Mouse (Mus musculus) heart, embryonic 16.5 days (tissue): ENCODE data around the gene Gskip. TPM values are rescaled to one million over a fixed set of nuclear protein-coding genes. Genes with fewer than 3 reads are reported as not detected.

ENCODE experiments used
- ATAC-seq: fragments of 200-750 bp; cut with Nextera tagmentation; replicated peaks from 2 replicates; pipeline ENCODE4 v1.8.0; 2017; ENCODE audit warnings: moderate number of reproducible peaks; ENCODE audit not compliant: insufficient read depth, low FRiP score; ENCODE audit errors: extremely low read depth
- H3K27ac ChIP-seq: fragments of 300-500 bp; sonication (generic); 2 replicates; pipeline ENCODE4 v1.5.1; 2014; ENCODE audit warnings: mild to moderate bottlenecking, low read length, control low read depth, moderate library complexity
- H3K27me3 ChIP-seq: fragments of 300-500 bp; sonication (generic); 2 replicates; pipeline ENCODE4 v1.6.1; 2014; ENCODE audit warnings: low read length, mixed read lengths; ENCODE audit not compliant: control insufficient read depth, insufficient read depth
- H3K36me3 ChIP-seq: fragments of 300-500 bp; sonication (generic); 2 replicates; pipeline ENCODE4 v1.6.1; 2014; ENCODE audit not compliant: control insufficient read depth, insufficient read depth
- H3K4me1 ChIP-seq: fragments of 300-500 bp; sonication (generic); 2 replicates; pipeline ENCODE4 v1.6.1; 2014; ENCODE audit warnings: low read length, mixed read lengths; ENCODE audit not compliant: control insufficient read depth, insufficient read depth
- H3K4me2 ChIP-seq: fragments of 300-500 bp; sonication (generic); 2 replicates; pipeline ENCODE4 v1.6.1; 2014; ENCODE audit warnings: low read depth, mild to moderate bottlenecking, control low read depth, low read length
- H3K4me3 ChIP-seq: fragments of 300-500 bp; sonication (generic); 2 replicates; pipeline ENCODE4 v1.5.1; 2014; ENCODE audit warnings: mild to moderate bottlenecking, control low read depth, low read length
- H3K9ac ChIP-seq: fragments of 300-500 bp; sonication (generic); 2 replicates; pipeline ENCODE4 v1.6.1; 2014; ENCODE audit warnings: low read length, control low read depth
- H3K9me3 ChIP-seq: fragments of 300-500 bp; sonication (generic); replicated peaks from 2 replicates; pipeline ENCODE4 v1.6.1; 2016; ENCODE audit warnings: low read length; ENCODE audit not compliant: control insufficient read depth
- WGBS: fragments of 180-500 bp; shearing (Covaris S2); extraction: QIAGEN DNeasy Blood & Tissue Kit; methylation state at CpG from one replicate; pipeline ENCODE4 v1.1.7; 2014; 5-methylcytosine and 5-hydroxymethylcytosine counted together
- polyA plus RNA-seq: library from polyadenylated mRNA; unstranded; fragments of >200 nt; fragmentation: Nextera tagmentation; extraction: Ambion mirVana; gene quantifications from 2 replicates; pipeline ENCODE4 v1.2.1, GENCODE M21; 2015

The Gskip gene
- 19.8 and 21.4 TPM in 2 replicates for polyA plus RNA-seq

GRCm38 (mm10) chr12:105683933-105684901 lies at the start of gene Gskip:
Gskip (plus strand) TSS chr12:105684829.
- no peaks in the 10 kb centered on the region for H3K36me3 ChIP-seq
- peak; percentile 47 for ATAC-seq

GRCm38 (mm10) chr12:105636551-105636950 lies 48.1 kb upstream of the Gskip start:
- no peak overlapping the region for H3K9ac ChIP-seq
- no peaks in the 10 kb centered on the region for H3K4me1 ChIP-seq
- no peaks in the 10 kb centered on the region for H3K27me3 ChIP-seq
- H3K36me3 ChIP-seq: peaks cover 81% of the 10 kb centered on the region
- ATAC-seq: no peak
- H3K4me3 ChIP-seq: no peak overlapping the region
- H3K9me3 ChIP-seq: no peaks in the 10 kb centered on the region
- H3K4me2 ChIP-seq: no peak overlapping the region
- 87% methylated on average over 9 of the region's 9 CpGs for WGBS
- no peak overlapping the region for H3K27ac ChIP-seq

More at GRCm38 (mm10) chr12:105683933-105684901, at the start of gene Gskip:
- Histone ChIP-seq H3K4me2 (peak within 1 kb of the TSS; percentile 92), H3K27ac (peak within 1 kb of the TSS; percentile 94), H3K9ac (peak within 1 kb of the TSS; percentile 97), H3K9me3 (no peaks in the 10 kb centered on the region), H3K4me3 (peak within 1 kb of the TSS; percentile 96), H3K4me1 (peaks cover 18% of the 10 kb centered on the region), H3K27me3 (no peaks in the 10 kb centered on the region)
- 1% methylated on average over 41 of the region's 41 CpGs for WGBS

- Histone ChIP-seq H3K4me3 (no peak overlapping the region), H3K9me3 (no peaks in the 10 kb centered on the region), H3K27me3 (no peaks in the 10 kb centered on the region), H3K27ac (no peak overlapping the region), H3K9ac (no peak overlapping the region), H3K4me1 (no peaks in the 10 kb centered on the region), H3K36me3 (peaks cover 85% of the 10 kb centered on the region), H3K4me2 (no peak overlapping the region)
- WGBS: 76% methylated on average over 4 of the region's 4 CpGs
- ATAC-seq: no peak
Measured at GRCm38 (mm10) chr12:105637554-105637953, 47.1 kb upstream of the Gskip start.

- no peaks in the 10 kb centered on the region for H3K9me3 ChIP-seq
- no peak overlapping the region for H3K4me3 ChIP-seq
- no peak overlapping the region for H3K4me2 ChIP-seq
- WGBS: 83% methylated on average over 11 of the region's 11 CpGs
- H3K27me3 ChIP-seq: no peaks in the 10 kb centered on the region
- H3K36me3 ChIP-seq: peaks cover 72% of the 10 kb centered on the region
- no peak for ATAC-seq
- no peak overlapping the region for H3K9ac ChIP-seq
- no peak overlapping the region for H3K27ac ChIP-seq
- H3K4me1 ChIP-seq: no peaks in the 10 kb centered on the region
Measured at GRCm38 (mm10) chr12:105642770-105643321, 41.8 kb upstream of the Gskip start.

GRCm38 (mm10) chr12:105655850-105656249 lies 28.8 kb upstream of the Gskip start:
- Histone ChIP-seq H3K27ac (no peak overlapping the region), H3K27me3 (no peaks in the 10 kb centered on the region), H3K9me3 (no peaks in the 10 kb centered on the region), H3K9ac (no peak overlapping the region), H3K4me2 (no peak overlapping the region), H3K4me3 (no peak overlapping the region), H3K36me3 (peaks cover 55% of the 10 kb centered on the region), H3K4me1 (no peaks in the 10 kb centered on the region)
- peak; percentile 55; the same call in 1 of the 2 replicates for ATAC-seq
- WGBS: 58% methylated on average over 7 of the region's 7 CpGs

- H3K4me1 ChIP-seq: no peaks in the 10 kb centered on the region
- WGBS: 88% methylated on average over 8 of the region's 8 CpGs
Measured at GRCm38 (mm10) chr12:105676274-105676673, 8.4 kb upstream of the Gskip start.

GRCm38 (mm10) chr12:105678211-105678610 lies 6.4 kb upstream of the Gskip start:
- H3K4me2 ChIP-seq: no peak overlapping the region
- no peaks in the 10 kb centered on the region for H3K9me3 ChIP-seq
- WGBS: 91% methylated on average over 7 of the region's 7 CpGs
- peaks cover 2% of the 10 kb centered on the region; the same call in 1 of the 2 replicates for H3K4me1 ChIP-seq
- no peak overlapping the region for H3K27ac ChIP-seq
- no peaks in the 10 kb centered on the region for H3K27me3 ChIP-seq
- H3K9ac ChIP-seq: no peak overlapping the region
- ATAC-seq: no peak
- H3K4me3 ChIP-seq: no peak overlapping the region
- peaks cover 13% of the 10 kb centered on the region for H3K36me3 ChIP-seq

More at GRCm38 (mm10) chr12:105676274-105676673, 8.4 kb upstream of the Gskip start:
- Histone ChIP-seq H3K27ac (no peak overlapping the region), H3K4me3 (no peak overlapping the region), H3K9ac (no peak overlapping the region), H3K27me3 (no peaks in the 10 kb centered on the region), H3K4me2 (no peak overlapping the region), H3K9me3 (no peaks in the 10 kb centered on the region), H3K36me3 (peaks cover 16% of the 10 kb centered on the region)
- ATAC-seq: no peak

GRCm38 (mm10) chr12:105678762-105679161 lies 5.9 kb upstream of the Gskip start:
- Histone ChIP-seq H3K9ac (no peak overlapping the region), H3K36me3 (peaks cover 7% of the 10 kb centered on the region), H3K27me3 (no peaks in the 10 kb centered on the region), H3K4me3 (no peak overlapping the region), H3K4me1 (peaks cover 8% of the 10 kb centered on the region), H3K9me3 (no peaks in the 10 kb centered on the region), H3K4me2 (no peak overlapping the region), H3K27ac (no peak overlapping the region)
- 84% methylated on average over 3 of the region's 3 CpGs for WGBS
- ATAC-seq: no peak
